Mouse (Mus musculus) small intestine, adult 2 months (tissue): ENCODE results near the gene Brca2. TPM values are rescaled to one million over a fixed set of nuclear protein-coding genes. Genes with fewer than 3 reads are reported as not detected.
A peak's percentile ranks its signal among the peaks of the same experiment; 100 is the strongest.

Experiments used
- H3K27ac ChIP-seq: fragments of 200-500 bp; 2 replicates; pipeline ENCODE4 v1.5.1; 2012; ENCODE audit warnings: low read depth, low read length, control low read depth, inconsistent platforms; ENCODE audit not compliant: insufficient read depth
- H3K27me3 ChIP-seq: fragments of 200-500 bp; 2 replicates; pipeline ENCODE4 v1.6.1; 2012; ENCODE audit warnings: mild to moderate bottlenecking, moderate library complexity, low read length, inconsistent platforms; ENCODE audit not compliant: control insufficient read depth, insufficient read depth
- H3K36me3 ChIP-seq: fragments of 200-500 bp; 2 replicates; pipeline ENCODE4 v1.6.1; 2012; ENCODE audit warnings: mild to moderate bottlenecking, low read length, control low read depth, inconsistent platforms; ENCODE audit not compliant: control insufficient read depth, insufficient read depth
- H3K4me1 ChIP-seq: fragments of 200-500 bp; 2 replicates; pipeline ENCODE4 v1.6.1; 2012; ENCODE audit warnings: low read length, inconsistent platforms, mixed read lengths; ENCODE audit not compliant: control insufficient read depth, insufficient read depth, insufficient read length
- H3K4me3 ChIP-seq: fragments of 200-500 bp; 2 replicates; pipeline ENCODE4 v1.5.1; 2012; ENCODE audit warnings: low read depth, mild to moderate bottlenecking, control low read depth, inconsistent platforms, low read length, moderate library complexity
- CTCF ChIP-seq: fragments of 200-500 bp; IDR thresholded peaks from 2 replicates; pipeline ENCODE4 v1.5.1; 2012; ENCODE audit warnings: low read depth, mild to moderate bottlenecking, control low read depth, inconsistent platforms, low read length, moderate library complexity, mixed read lengths; ENCODE audit not compliant: insufficient replicate concordance, insufficient read length; ENCODE audit errors: extremely low read depth
- POLR2A ChIP-seq: fragments of 200-500 bp; IDR thresholded peaks from 2 replicates; pipeline ENCODE4 v1.6.1; 2012; ENCODE audit warnings: low read depth, mild to moderate bottlenecking, control low read depth, inconsistent platforms, low read length, moderate library complexity
- WGBS: fragments of 180-500 bp; shearing (Covaris S2); methylation state at CpG from one replicate; pipeline ENCODE4 v1.1.7; 2018; 5-methylcytosine and 5-hydroxymethylcytosine counted together
- polyA plus RNA-seq: library from polyadenylated mRNA; depleted of rRNA; stranded (reverse); fragments of >200 nt; gene quantifications from 2 replicates; pipeline ENCODE4 v1.2.3, GENCODE M21; 2012; rRNA removed

Gene Brca2
- polyA plus RNA-seq, 1 experiment: 1.8 TPM

DNA sequence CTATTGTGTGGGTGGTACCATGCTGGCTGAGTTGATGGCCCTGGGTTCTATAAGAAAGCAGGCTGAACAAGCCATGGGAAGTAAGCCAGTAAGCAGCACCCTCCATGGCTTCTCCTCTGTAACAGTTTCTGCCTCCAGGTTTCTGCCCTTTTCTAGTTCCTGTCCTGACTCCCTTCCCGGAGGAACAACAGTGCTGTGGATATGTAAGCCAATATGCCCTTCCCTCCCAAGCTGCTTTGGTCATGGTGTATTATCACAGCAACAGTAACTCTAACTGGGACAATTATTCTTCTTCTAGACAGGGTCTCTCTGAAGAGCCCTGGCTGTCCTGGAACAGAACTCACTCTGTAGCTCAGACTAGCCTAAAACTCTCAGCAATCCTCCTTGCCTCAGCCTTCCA lies 88.7 kb downstream of the Brca2 start:
- Histone ChIP-seq H3K27ac (peak overlapping the region; percentile 57), H3K4me3 (no peak overlapping the region), H3K4me1 (peaks cover 13% of the 10 kb centered on the region; the same call in 1 of the 2 replicates), H3K36me3 (no peaks in the 10 kb centered on the region), H3K27me3 (no peaks in the 10 kb centered on the region)
- TF ChIP-seq CTCF: no peak
- TF ChIP-seq POLR2A: no peak
- 80% methylated on average over 1 of the region's 1 CpGs for WGBS

DNA sequence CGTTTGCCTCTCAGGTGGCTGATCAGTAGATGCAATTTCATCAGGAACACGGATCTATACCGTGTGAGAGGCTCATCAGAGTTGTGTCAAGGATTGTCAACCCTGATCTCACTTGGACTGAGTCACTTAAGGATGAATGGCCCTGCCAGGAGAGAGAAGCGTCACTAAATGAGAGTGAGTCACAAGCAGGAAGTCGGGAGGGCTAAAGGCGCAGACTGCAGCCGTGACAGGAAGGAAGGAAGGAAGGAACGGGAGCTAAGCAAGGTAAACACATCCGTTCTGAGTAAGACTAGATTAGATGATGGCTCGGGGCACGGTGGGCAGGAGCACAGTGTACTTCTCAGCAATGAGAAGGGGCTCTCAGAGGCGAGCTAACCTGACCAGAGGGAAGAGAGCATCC lies 89.3 kb downstream of the Brca2 start:
- no peak for TF ChIP-seq POLR2A
- no peak for TF ChIP-seq CTCF
- 23% methylated on average over 12 of the region's 12 CpGs for WGBS
- Histone ChIP-seq H3K27me3 (no peaks in the 10 kb centered on the region), H3K27ac (peak overlapping the region; percentile 57), H3K4me1 (peaks cover 13% of the 10 kb centered on the region; the same call in 1 of the 2 replicates), H3K36me3 (no peaks in the 10 kb centered on the region), H3K4me3 (peak overlapping the region; percentile 20)

DNA sequence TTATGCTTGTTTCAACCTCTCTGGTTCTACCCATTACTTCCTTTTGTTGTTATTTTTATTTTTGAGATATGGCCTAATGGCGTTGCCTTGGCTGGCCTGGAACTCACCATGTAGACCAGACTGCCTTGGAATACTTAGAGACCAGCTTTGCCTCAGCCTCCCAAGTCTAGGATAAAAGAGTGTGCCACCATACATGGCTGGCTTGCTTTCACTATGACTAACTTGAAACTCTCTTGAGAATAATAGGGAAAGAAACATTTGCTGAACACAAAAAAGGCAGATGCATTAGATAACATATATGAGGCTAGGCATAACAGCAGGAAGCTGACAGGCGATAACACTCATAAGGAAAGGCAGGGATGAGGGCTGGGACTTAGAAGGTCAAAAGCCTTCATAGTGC lies 91.6 kb downstream of the Brca2 start:
- H3K4me1 ChIP-seq: peaks cover 9% of the 10 kb centered on the region; the same call in 1 of the 2 replicates
- H3K27me3 ChIP-seq: no peaks in the 10 kb centered on the region
- 89% methylated on average over 2 of the region's 2 CpGs for WGBS
- TF ChIP-seq CTCF (no peak), POLR2A (no peak)
- H3K36me3 ChIP-seq: no peaks in the 10 kb centered on the region
- H3K27ac ChIP-seq: no peak overlapping the region
- H3K4me3 ChIP-seq: no peak overlapping the region

DNA sequence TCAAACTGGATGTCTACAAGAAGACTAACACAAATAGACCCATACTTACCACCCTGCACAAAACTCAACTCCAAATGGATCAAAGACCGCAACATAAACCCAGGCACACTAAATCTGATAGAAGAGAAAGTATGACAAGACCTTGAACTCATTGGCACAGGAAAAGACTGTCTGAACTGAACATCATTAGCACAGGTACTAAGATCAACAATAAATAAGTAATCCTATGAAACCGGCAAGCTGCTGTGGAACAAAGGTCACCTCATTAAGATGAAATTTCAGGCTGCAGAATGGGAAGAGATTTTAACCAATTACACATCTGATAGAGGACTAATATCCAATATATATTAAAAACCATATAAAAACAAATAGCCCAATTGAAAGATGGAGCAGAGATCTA lies 93.8 kb downstream of the Brca2 start:
- H3K4me3 ChIP-seq: no peak overlapping the region
- peaks cover 8% of the 10 kb centered on the region; the same call in 1 of the 2 replicates for H3K4me1 ChIP-seq
- H3K36me3 ChIP-seq: no peaks in the 10 kb centered on the region
- no peaks in the 10 kb centered on the region for H3K27me3 ChIP-seq
- 37% methylated on average over 2 of the region's 2 CpGs for WGBS
- TF ChIP-seq CTCF: no peak
- TF ChIP-seq POLR2A: no peak
- no peak overlapping the region for H3K27ac ChIP-seq

DNA sequence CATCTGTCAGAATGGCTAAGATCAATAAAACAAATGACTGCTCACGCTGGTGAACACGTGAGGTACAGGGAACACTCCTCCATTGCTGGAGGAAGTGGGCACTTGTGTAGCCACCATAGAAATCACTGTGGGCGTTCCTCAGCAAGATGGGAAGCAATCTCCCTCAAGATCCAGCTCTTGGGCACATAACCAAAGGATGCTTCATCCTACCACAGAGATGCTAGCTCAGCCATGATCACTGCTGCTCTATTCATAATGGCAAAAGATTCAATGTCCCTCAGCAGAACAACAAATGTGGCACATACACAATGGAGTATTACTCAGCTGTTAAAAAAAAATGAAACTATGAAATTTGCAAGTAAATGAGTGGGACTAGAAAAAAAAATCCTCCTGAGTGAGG lies 94.3 kb downstream of the Brca2 start:
- 37% methylated on average over 3 of the region's 3 CpGs for WGBS
- TF ChIP-seq POLR2A (no peak), CTCF (no peak)
- H3K4me1 ChIP-seq: peaks cover 4% of the 10 kb centered on the region; the same call in 1 of the 2 replicates

DNA sequence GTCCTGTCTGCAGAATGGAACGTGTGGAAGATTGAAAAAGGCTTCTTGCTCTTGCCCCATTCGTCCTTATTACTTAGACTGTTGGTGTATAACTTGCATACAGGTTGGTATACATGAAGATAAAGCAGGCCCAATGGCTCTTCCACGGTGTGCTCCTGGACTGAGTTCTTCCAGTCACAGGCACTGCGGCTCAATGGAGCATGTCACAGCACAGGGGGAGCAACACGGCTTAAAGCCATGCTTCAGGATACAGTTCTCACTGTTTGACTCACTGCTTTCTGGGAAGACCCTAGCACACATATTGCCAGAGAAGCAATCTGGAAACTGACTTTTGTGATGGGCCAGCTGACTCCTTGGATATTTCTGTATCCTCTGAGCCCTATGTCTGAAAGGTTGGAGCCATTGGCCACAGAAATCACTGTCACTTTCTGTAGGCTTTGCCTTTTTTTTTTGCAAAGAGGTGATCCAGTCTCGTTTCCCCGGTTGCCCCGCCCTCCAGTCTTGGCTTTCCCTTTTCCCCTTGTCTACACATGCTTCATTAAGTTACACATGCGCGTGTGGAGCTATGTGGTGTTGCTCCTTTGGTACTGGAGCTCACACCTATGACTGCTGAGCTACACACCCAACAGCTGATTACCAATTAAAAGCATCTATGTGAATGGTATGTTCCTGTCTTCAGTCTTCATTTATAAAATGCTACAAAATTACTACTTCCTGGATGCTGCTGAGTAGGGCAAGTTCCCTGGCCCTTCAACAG lies 96.3 kb downstream of the Brca2 start:
- TF ChIP-seq POLR2A (no peak), CTCF (no peak)
- Histone ChIP-seq H3K27ac (no peak overlapping the region), H3K27me3 (no peaks in the 10 kb centered on the region), H3K4me3 (no peak overlapping the region), H3K4me1 (peaks cover 7% of the 10 kb centered on the region; the same call in 1 of the 2 replicates), H3K36me3 (no peaks in the 10 kb centered on the region)
- WGBS: 81% methylated on average over 10 of the region's 10 CpGs

More for the DNA sequence above, 94.3 kb downstream of the Brca2 start:
- Histone ChIP-seq H3K36me3 (no peaks in the 10 kb centered on the region), H3K27me3 (no peaks in the 10 kb centered on the region), H3K4me3 (no peak overlapping the region), H3K27ac (no peak overlapping the region; the same call in 1 of the 2 replicates)

Other genes starting within 250 kb of the Brca2 start
- gene Zar1l, start 4.5 kb upstream of the Brca2 start, polyA plus RNA-seq: not detected in 2 replicates
- gene N4bp2l1, start 74.6 kb downstream of the Brca2 start, polyA plus RNA-seq: 4.9 and 7.6 TPM in 2 replicates
- gene N4bp2l2, start 143.6 kb downstream of the Brca2 start, polyA plus RNA-seq: 1.4 and 1.7 TPM in 2 replicates
- 0.34 and 1.0 TPM in 2 replicates for gene Pds5b, start 151.1 kb downstream of the Brca2 start, polyA plus RNA-seq